Mouse (Mus musculus) kidney, embryonic 14.5 days (tissue): ENCODE measurements around the gene Ewsr1. TPM values are rescaled to one million over a fixed set of nuclear protein-coding genes. Genes with fewer than 3 reads are reported as not detected.

ENCODE experiments used
- ATAC-seq: fragments of 200-750 bp; cut with Nextera tagmentation; 2 replicates; pipeline ENCODE4 v1.8.0; 2017; ENCODE audit warnings: moderate number of reproducible peaks, mild to moderate bottlenecking, moderate TSS enrichment, moderate library complexity; ENCODE audit not compliant: low FRiP score, low TSS enrichment
- H3K27ac ChIP-seq: fragments of 300-500 bp; sonication (generic); 2 replicates; pipeline ENCODE4 v1.5.1; 2014; ENCODE audit warnings: low read depth, mild to moderate bottlenecking, low read length, moderate library complexity, mixed read lengths
- H3K27me3 ChIP-seq: fragments of 300-500 bp; sonication (generic); 2 replicates; pipeline ENCODE4 v1.6.1; 2014; ENCODE audit warnings: mild to moderate bottlenecking, low read length; ENCODE audit not compliant: control insufficient read depth, insufficient read depth
- H3K36me3 ChIP-seq: fragments of 300-500 bp; sonication (generic); 2 replicates; pipeline ENCODE4 v1.6.1; 2014; ENCODE audit warnings: low read length, mixed read lengths; ENCODE audit not compliant: control insufficient read depth, insufficient read depth
- H3K4me1 ChIP-seq: fragments of 300-500 bp; sonication (generic); 2 replicates; pipeline ENCODE4 v1.6.1; 2014; ENCODE audit warnings: low read length, mixed read lengths; ENCODE audit not compliant: control insufficient read depth, insufficient read depth
- H3K4me2 ChIP-seq: fragments of 300-500 bp; sonication (generic); replicated peaks from 2 replicates; pipeline ENCODE4 v1.6.1; 2014; ENCODE audit warnings: low read depth, mild to moderate bottlenecking, low read length
- H3K4me3 ChIP-seq: fragments of 300-500 bp; sonication (generic); 2 replicates; pipeline ENCODE4 v1.5.1; 2014; ENCODE audit warnings: mild to moderate bottlenecking, low read length
- H3K9ac ChIP-seq: fragments of 300-500 bp; sonication (generic); 2 replicates; pipeline ENCODE4 v1.6.1; 2014; ENCODE audit warnings: low read depth, mild to moderate bottlenecking, low read length, moderate library complexity
- H3K9me3 ChIP-seq: fragments of 300-500 bp; sonication (generic); 2 replicates; pipeline ENCODE4 v1.6.1; 2016; ENCODE audit warnings: low read length; ENCODE audit not compliant: control insufficient read depth
- WGBS: fragments of 180-500 bp; shearing (Covaris S2); extraction: QIAGEN DNeasy Blood & Tissue Kit; methylation state at CpG from one replicate; pipeline ENCODE4 v1.1.7; 2014; 5-methylcytosine and 5-hydroxymethylcytosine counted together
- polyA plus RNA-seq: library from polyadenylated mRNA; unstranded; fragments of >200 nt; fragmentation: Nextera tagmentation; extraction: Ambion mirVana; gene quantifications from 2 replicates; pipeline ENCODE4 v1.2.1, GENCODE M21; 2014

Gene Ewsr1
- polyA plus RNA-seq, 1 experiment from 2014 or later = 506 TPM

GRCm38 (mm10) chr11:5057064-5057463 is 42.0 kb downstream of the Ewsr1 start:
- WGBS = 58% methylated on average over 8 of the region's 8 CpGs
- Histone ChIP-seq H3K4me3 (no peak overlapping the region), H3K36me3 (no peaks in the 10 kb centered on the region; the same call in 1 of the 2 replicates), H3K4me1 (peaks cover 32% of the 10 kb centered on the region), H3K9me3 (no peaks in the 10 kb centered on the region), H3K27ac (0 out of 2 replicates have a peak overlapping the region, but pooled peaks have one; percentile 17), H3K9ac (no peak overlapping the region), H3K27me3 (peaks cover 46% of the 10 kb centered on the region), H3K4me2 (no peak overlapping the region; the same call in 1 of the 2 replicates)
- ATAC-seq = no peak

- H3K36me3 ChIP-seq = no peaks in the 10 kb centered on the region; the same call in 1 of the 2 replicates
- ATAC-seq = no peak
- WGBS = 32% methylated on average over 23 of the region's 23 CpGs
- H3K9ac ChIP-seq = 0 out of 2 replicates have a peak overlapping the region, but pooled peaks have one; percentile 18
- H3K4me1 ChIP-seq = peaks cover 26% of the 10 kb centered on the region
- H3K27ac ChIP-seq = peak overlapping the region; percentile 6; the same call in 1 of the 2 replicates
- no peaks in the 10 kb centered on the region for H3K9me3 ChIP-seq
- H3K4me2 ChIP-seq = no peak overlapping the region
- H3K27me3 ChIP-seq = peaks cover 43% of the 10 kb centered on the region
- no peak overlapping the region for H3K4me3 ChIP-seq
Measured at GRCm38 (mm10) chr11:5055945-5056938, 42.8 kb downstream of the Ewsr1 start.

- Histone ChIP-seq H3K9ac (no peak overlapping the region), H3K4me3 (no peak overlapping the region), H3K9me3 (no peaks in the 10 kb centered on the region), H3K27me3 (peaks cover 29% of the 10 kb centered on the region), H3K36me3 (no peaks in the 10 kb centered on the region), H3K4me1 (peaks cover 23% of the 10 kb centered on the region), H3K27ac (no peak overlapping the region), H3K4me2 (no peak overlapping the region)
- WGBS = 73% methylated on average over 6 of the region's 6 CpGs
- no peak for ATAC-seq
Measured at GRCm38 (mm10) chr11:5054874-5055273, 44.2 kb downstream of the Ewsr1 start.

GRCm38 (mm10) chr11:5054151-5054550 is 44.9 kb downstream of the Ewsr1 start:
- no peak for ATAC-seq
- Histone ChIP-seq H3K4me3 (no peak overlapping the region), H3K27me3 (peaks cover 22% of the 10 kb centered on the region), H3K36me3 (no peaks in the 10 kb centered on the region), H3K27ac (no peak overlapping the region), H3K4me2 (no peak overlapping the region), H3K4me1 (peaks cover 23% of the 10 kb centered on the region), H3K9me3 (no peaks in the 10 kb centered on the region), H3K9ac (no peak overlapping the region)
- 85% methylated on average over 14 of the region's 14 CpGs for WGBS

- Histone ChIP-seq H3K9ac (no peak overlapping the region), H3K27ac (no peak overlapping the region), H3K4me3 (no peak overlapping the region), H3K9me3 (no peaks in the 10 kb centered on the region), H3K36me3 (no peaks in the 10 kb centered on the region), H3K27me3 (peaks cover 7% of the 10 kb centered on the region), H3K4me1 (peaks cover 14% of the 10 kb centered on the region), H3K4me2 (no peak overlapping the region)
- 76% methylated on average over 10 of the region's 10 CpGs for WGBS
- ATAC-seq = no peak
Measured at GRCm38 (mm10) chr11:5052200-5052854, 46.7 kb downstream of the Ewsr1 start.

GRCm38 (mm10) chr11:5051629-5052028 is 47.4 kb downstream of the Ewsr1 start:
- no peak overlapping the region for H3K4me3 ChIP-seq
- H3K9me3 ChIP-seq = no peaks in the 10 kb centered on the region
- no peaks in the 10 kb centered on the region for H3K36me3 ChIP-seq
- 72% methylated on average over 10 of the region's 10 CpGs for WGBS
- no peak overlapping the region for H3K27ac ChIP-seq
- no peak overlapping the region for H3K4me2 ChIP-seq
- ATAC-seq = no peak
- H3K4me1 ChIP-seq = 0 out of 2 replicates have a peak, but pooled peaks cover 8% of the 10 kb centered on the region
- H3K27me3 ChIP-seq = no peaks in the 10 kb centered on the region
- H3K9ac ChIP-seq = no peak overlapping the region

GRCm38 (mm10) chr11:5046321-5046926 is 52.6 kb downstream of the Ewsr1 start:
- no peak overlapping the region for H3K9ac ChIP-seq
- H3K4me1 ChIP-seq = no peaks in the 10 kb centered on the region
- H3K9me3 ChIP-seq = no peaks in the 10 kb centered on the region
- WGBS = 47% methylated on average over 12 of the region's 12 CpGs
- no peak for ATAC-seq
- H3K4me3 ChIP-seq = no peak overlapping the region
- H3K4me2 ChIP-seq = no peak overlapping the region
- no peak overlapping the region for H3K27ac ChIP-seq
- H3K27me3 ChIP-seq = no peaks in the 10 kb centered on the region
- peaks cover 9% of the 10 kb centered on the region for H3K36me3 ChIP-seq

- WGBS = 90% methylated on average over 8 of the region's 8 CpGs
- H3K4me3 ChIP-seq = no peak overlapping the region
- peaks cover 30% of the 10 kb centered on the region for H3K36me3 ChIP-seq
Measured at GRCm38 (mm10) chr11:5042645-5043381, 56.3 kb downstream of the Ewsr1 start.

More at GRCm38 (mm10) chr11:5042645-5043381, 56.3 kb downstream of the Ewsr1 start:
- Histone ChIP-seq H3K9me3 (no peaks in the 10 kb centered on the region), H3K27me3 (no peaks in the 10 kb centered on the region), H3K9ac (no peak overlapping the region), H3K4me1 (no peaks in the 10 kb centered on the region), H3K27ac (no peak overlapping the region), H3K4me2 (no peak overlapping the region)
- ATAC-seq = no peak
